Mouse (Mus musculus) lung, postnatal 0 days (tissue): ENCODE data around the gene Hint1. TPM values are rescaled to one million over a fixed set of nuclear protein-coding genes. Genes with fewer than 3 reads are reported as not detected.

Experiments used
- ATAC-seq: fragments of 200-750 bp; cut with Nextera tagmentation; 2 replicates; pipeline ENCODE4 v1.8.0; 2017; ENCODE audit warnings: moderate library complexity
- DNase-seq: peaks from one replicate; pipeline ENCODE4 v3.0.0-alpha.2; 2016; ENCODE audit warnings: low spot score
- H3K27ac ChIP-seq: fragments of 300-500 bp; sonication (generic); 2 replicates; pipeline ENCODE4 v1.5.1; 2014; ENCODE audit warnings: antibody characterized with exemption, mild to moderate bottlenecking, low read length, mixed read lengths
- H3K27me3 ChIP-seq: fragments of 300-500 bp; sonication (generic); replicated peaks from 2 replicates; pipeline ENCODE4 v1.6.1; 2014; ENCODE audit warnings: low read length, mixed read lengths; ENCODE audit not compliant: insufficient read depth
- H3K36me3 ChIP-seq: fragments of 300-500 bp; sonication (generic); 2 replicates; pipeline ENCODE4 v1.6.1; 2014; ENCODE audit warnings: low read length, mixed read lengths; ENCODE audit not compliant: insufficient read depth
- H3K4me1 ChIP-seq: fragments of 300-500 bp; sonication (generic); 2 replicates; pipeline ENCODE4 v1.6.1; 2014; ENCODE audit warnings: antibody characterized with exemption, low read depth, low read length, mixed read lengths; ENCODE audit not compliant: insufficient read depth
- H3K4me2 ChIP-seq: fragments of 300-500 bp; sonication (generic); replicated peaks from 2 replicates; pipeline ENCODE4 v1.6.1; 2014; ENCODE audit warnings: low read depth, mild to moderate bottlenecking, low read length, moderate library complexity, mixed read lengths
- H3K4me3 ChIP-seq: fragments of 300-500 bp; sonication (generic); 2 replicates; pipeline ENCODE4 v1.5.1; 2014; ENCODE audit warnings: low read depth, low read length
- H3K9ac ChIP-seq: fragments of 300-500 bp; sonication (generic); replicated peaks from 2 replicates; pipeline ENCODE4 v1.6.1; 2014; ENCODE audit warnings: low read depth, mild to moderate bottlenecking
- H3K9me3 ChIP-seq: fragments of 300-500 bp; sonication (generic); 2 replicates; pipeline ENCODE4 v1.6.1; 2016; ENCODE audit warnings: low read length, mixed read lengths
- CTCF ChIP-seq: IDR thresholded peaks from 2 replicates; pipeline ENCODE4 v1.5.1; 2016; ENCODE audit warnings: antibody characterized with exemption, mild to moderate bottlenecking
- EP300 ChIP-seq: IDR thresholded peaks from 2 replicates; pipeline ENCODE4 v1.6.1; 2016; ENCODE audit warnings: antibody characterized with exemption, mild to moderate bottlenecking, control low read depth
- WGBS: fragments of 180-500 bp; shearing (Covaris S2); extraction: QIAGEN DNeasy Blood & Tissue Kit; methylation state at CpG from one replicate; pipeline ENCODE4 v1.1.7; 2014; 5-methylcytosine and 5-hydroxymethylcytosine counted together
- polyA plus RNA-seq: library from polyadenylated mRNA; unstranded; fragments of >200 nt; fragmentation: Nextera tagmentation; extraction: Ambion mirVana; gene quantifications from 2 replicates; pipeline ENCODE4 v1.2.1, GENCODE M21; 2015

Hint1 gene
- 500 and 528 TPM in 2 replicates for polyA plus RNA-seq

- ATAC-seq, result peak; percentile 90
- H3K4me2 ChIP-seq, result peak within 1 kb of the TSS; percentile 83
These were observed at the start of gene Hint1 for GRCm38 (mm10) chr11:54866119-54867048. TSS of gene Hint1 (plus strand) at chr11:54866383.

DNA sequence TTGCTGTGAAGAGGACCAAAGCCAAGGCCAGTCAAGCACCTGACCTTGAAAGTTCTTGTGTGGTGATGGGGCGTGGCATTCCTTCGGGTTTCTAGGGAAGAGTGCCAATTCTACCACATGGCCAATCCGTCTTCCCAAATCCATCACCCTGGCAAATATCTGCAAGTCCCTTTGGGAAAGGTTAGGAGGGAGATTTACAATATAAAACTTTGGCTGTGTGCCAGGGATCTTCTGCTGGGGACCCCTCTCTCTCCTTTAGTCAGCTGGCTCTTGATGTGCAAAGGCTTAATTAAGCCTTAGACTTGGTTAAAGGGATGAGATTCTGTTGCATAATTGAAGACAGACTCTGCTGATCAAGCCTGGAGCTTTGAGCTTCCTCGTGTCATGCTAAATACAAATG is 48.7 kb upstream of the Hint1 start:
- Histone ChIP-seq H3K4me3 (no peak overlapping the region), H3K27me3 (no peaks in the 10 kb centered on the region), H3K36me3 (no peaks in the 10 kb centered on the region), H3K4me1 (no peaks in the 10 kb centered on the region), H3K9me3 (no peaks in the 10 kb centered on the region), H3K27ac (no peak overlapping the region), H3K9ac (no peak overlapping the region), H3K4me2 (no peak overlapping the region)
- DNase-seq (no peak), ATAC-seq (no peak)
- TF ChIP-seq EP300 (no peak), CTCF (no peak)
- 36% methylated on average over 4 of the region's 4 CpGs for WGBS

More at GRCm38 (mm10) chr11:54866119-54867048, at the start of gene Hint1:
- peak within 1 kb of the TSS; percentile 82 for H3K4me3 ChIP-seq
- H3K27ac ChIP-seq, result peak within 1 kb of the TSS; percentile 93
- peaks cover 5% of the 10 kb centered on the region; the same call in 1 of the 2 replicates for H3K36me3 ChIP-seq
- peak; percentile 62 for TF ChIP-seq CTCF
- no peak for TF ChIP-seq EP300
- no peaks in the 10 kb centered on the region for H3K9me3 ChIP-seq
- WGBS, result under 1% methylated on average over 68 of the region's 107 CpGs
- no peaks in the 10 kb centered on the region for H3K27me3 ChIP-seq
- H3K4me1 ChIP-seq, result no peaks in the 10 kb centered on the region
- DNase-seq, result peak; percentile 95
- H3K9ac ChIP-seq, result peak within 1 kb of the TSS; percentile 78

- TF ChIP-seq CTCF, result no peak
- TF ChIP-seq EP300, result no peak
- Histone ChIP-seq H3K27ac (no peak overlapping the region), H3K4me3 (no peak overlapping the region), H3K4me1 (no peaks in the 10 kb centered on the region), H3K4me2 (no peak overlapping the region), H3K9ac (no peak overlapping the region), H3K36me3 (no peaks in the 10 kb centered on the region), H3K9me3 (no peaks in the 10 kb centered on the region), H3K27me3 (no peaks in the 10 kb centered on the region)
- DNase-seq (no peak), ATAC-seq (no peak)
- WGBS, result 63% methylated on average over 7 of the region's 7 CpGs
These were observed 46.7 kb upstream of the Hint1 start for GRCm38 (mm10) chr11:54819489-54819888.

GRCm38 (mm10) chr11:54823467-54823866 is 42.7 kb upstream of the Hint1 start:
- WGBS, result 76% methylated on average over 4 of the region's 4 CpGs
- Histone ChIP-seq H3K27ac (no peak overlapping the region), H3K9ac (no peak overlapping the region), H3K27me3 (no peaks in the 10 kb centered on the region), H3K36me3 (no peaks in the 10 kb centered on the region), H3K4me1 (no peaks in the 10 kb centered on the region), H3K4me3 (no peak overlapping the region), H3K9me3 (no peaks in the 10 kb centered on the region), H3K4me2 (no peak overlapping the region)
- DNase-seq (no peak), ATAC-seq (no peak)
- TF ChIP-seq CTCF (no peak), EP300 (no peak)

- no peaks in the 10 kb centered on the region for H3K9me3 ChIP-seq
- TF ChIP-seq CTCF (no peak), EP300 (no peak)
- H3K4me2 ChIP-seq, result no peak overlapping the region
- H3K27me3 ChIP-seq, result no peaks in the 10 kb centered on the region
- ATAC-seq, result no peak
- H3K4me3 ChIP-seq, result no peak overlapping the region
- H3K36me3 ChIP-seq, result no peaks in the 10 kb centered on the region
- H3K4me1 ChIP-seq, result no peaks in the 10 kb centered on the region
- WGBS, result 82% methylated on average over 4 of the region's 4 CpGs
- H3K9ac ChIP-seq, result no peak overlapping the region
- no peak for DNase-seq
- no peak overlapping the region for H3K27ac ChIP-seq
These were observed 40.4 kb upstream of the Hint1 start for GRCm38 (mm10) chr11:54825774-54826173.

DNA sequence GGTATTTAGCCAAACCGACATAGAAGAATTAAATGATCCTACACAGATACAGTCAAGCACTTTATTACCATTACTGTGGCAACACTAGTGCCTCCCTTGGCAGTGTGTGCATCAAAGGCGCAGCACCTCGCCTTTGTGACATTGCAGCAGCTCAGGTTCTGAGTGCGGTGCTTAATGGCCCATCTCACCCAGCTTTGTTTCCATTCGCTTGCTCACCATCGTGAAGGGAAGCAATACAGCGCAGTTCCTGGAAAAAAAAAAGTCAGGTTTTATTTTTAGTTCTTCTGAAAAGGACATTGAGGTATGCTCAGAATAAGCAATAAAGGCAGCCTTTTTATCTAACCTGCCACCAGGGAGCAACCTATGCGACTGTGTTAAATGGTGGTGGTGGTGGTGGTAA is 39.4 kb upstream of the Hint1 start:
- Histone ChIP-seq H3K27me3 (no peaks in the 10 kb centered on the region), H3K9ac (no peak overlapping the region), H3K36me3 (no peaks in the 10 kb centered on the region), H3K27ac (no peak overlapping the region), H3K4me3 (no peak overlapping the region), H3K4me2 (no peak overlapping the region), H3K4me1 (no peaks in the 10 kb centered on the region), H3K9me3 (no peaks in the 10 kb centered on the region)
- DNase-seq (no peak), ATAC-seq (no peak)
- TF ChIP-seq CTCF, result no peak
- no peak for TF ChIP-seq EP300
- 91% methylated on average over 8 of the region's 8 CpGs for WGBS
